Mouse (Mus musculus): ENCODE data around the gene Myoz2. TPM values are rescaled to one million over a fixed set of nuclear protein-coding genes. Genes with fewer than 3 reads are reported as not detected.

Gene Myoz2
- polyA plus RNA-seq (2012; rRNA removed): 0.91 and 3.9 TPM in 2 replicates

GRCm38 (mm10) chr3:123034752-123035151, at the start of gene Myoz2:
Gene Myoz2 (minus strand): TSS chr3:123035015.

GRCm38 (mm10) chr3:122984249-122985182, 50.3 kb downstream of the Myoz2 start, which contains the start of gene Usp53:
Gene Usp53 (minus strand): TSS chr3:122984510.

Other genes starting within 250 kb of the Myoz2 start
- 0.15 and 0.70 TPM in 2 replicates for gene Fabp2, start 139.9 kb downstream of the Myoz2 start, polyA plus RNA-seq (2012; rRNA removed)
- not detected in 2 replicates for gene Gm10959, start 115.7 kb downstream of the Myoz2 start, polyA plus RNA-seq (2012; rRNA removed)
- gene 1810037I17Rik, start 110.8 kb downstream of the Myoz2 start, polyA plus RNA-seq (2012; rRNA removed): 47.3 and 127 TPM in 2 replicates
- 3.4 and 5.7 TPM in 2 replicates for gene Usp53, start 50.5 kb downstream of the Myoz2 start, polyA plus RNA-seq (2012; rRNA removed)
- 2.2 and 4.0 TPM in 2 replicates for gene Synpo2, start 201.1 kb upstream of the Myoz2 start, polyA plus RNA-seq (2012; rRNA removed)
- 8.7 and 21.0 TPM in 2 replicates for gene Sec24d, start 232.4 kb upstream of the Myoz2 start, polyA plus RNA-seq (2012; rRNA removed)